ENCODE assay signal across 29 mouse cellular contexts in genomic region chr7:48840545-48840944, GRCm38 (mm10). TPM values are rescaled to one million over a fixed set of nuclear protein-coding genes. Genes with fewer than 3 reads are reported as not detected.
DNase-seq lines count a peak whose midpoint lies in the region; ATAC-seq lines count a peak whose summit lies in the region.
"Had no signal": no experiment of that assay in that cellular context is flagged by ENCODE, and none has a peak within 500 bp of the region (broad histone marks: within the 10 kb centered on the region; RNA-seq: fewer than 3 reads in every experiment).

No protein-coding gene starts in this region.

- H3K36me3 ChIP-seq in embryonic facial prominence, embryonic 14.5 days (ENCODE audit: control insufficient read depth, insufficient read depth, low read length) = no peaks in the 10 kb centered on the region
- H3K36me3 ChIP-seq in embryonic facial prominence, embryonic 10.5 days (replicated peaks) = no peaks in the 10 kb centered on the region
- H3K36me3 ChIP-seq in heart, embryonic 12.5 days = peaks cover 34% of the 10 kb centered on the region
- peaks cover 15% of the 10 kb centered on the region for H3K36me3 ChIP-seq in heart, embryonic 16.5 days (ENCODE audit: control insufficient read depth, insufficient read depth)
- H3K36me3 ChIP-seq: hindbrain, embryonic 13.5 days; neural tube, embryonic 13.5 days; stomach, embryonic 15.5 days had no signal

- H3K27me3 ChIP-seq in embryonic facial prominence, embryonic 14.5 days (replicated peaks; ENCODE audit: control insufficient read depth, insufficient read depth, low read length) = no peaks in the 10 kb centered on the region
- peaks cover 45% of the 10 kb centered on the region for H3K27me3 ChIP-seq in embryonic facial prominence, embryonic 10.5 days (replicated peaks; ENCODE audit: low read depth, poor library complexity, severe bottlenecking)
- no peaks in the 10 kb centered on the region for H3K27me3 ChIP-seq in heart, embryonic 12.5 days (replicated peaks)
- no peaks in the 10 kb centered on the region for H3K27me3 ChIP-seq in heart, embryonic 16.5 days (ENCODE audit: control insufficient read depth, insufficient read depth, low read length)
- H3K27me3 ChIP-seq: CH12.LX; stomach, embryonic 15.5 days had no signal

- DNase-seq in embryonic facial prominence, embryonic 14.5 days (ENCODE audit: low spot score) = no peak
- no peak for DNase-seq in embryonic facial prominence, embryonic 10.5 days (ENCODE audit: low spot score)
- DNase-seq in heart, postnatal 25 days (ENCODE audit: low spot score) = no peak
- DNase-seq in retina, postnatal 1 day = peak; percentile 44
- no peak for DNase-seq in adrenal gland, postnatal 10 days
- DNase-seq: adrenal gland, adult 2 months; cerebellum, adult 2 months; cerebellum, postnatal 25 days; gastrocnemius, postnatal 25 days; kidney, adult 9 months; kidney, postnatal 10 days; layer of hippocampus, postnatal 36 days; liver, postnatal 0 days; lung, postnatal 36 days; right cerebral cortex, postnatal 25 days had no signal

- intact Hi-C loops in heart, postnatal 25 days (cut with DNase I) = no loop called here

- H3K4me3 ChIP-seq in embryonic facial prominence, embryonic 14.5 days (ENCODE audit: low read depth, low read length) = no peak overlapping the region
- H3K4me3 ChIP-seq in embryonic facial prominence, embryonic 10.5 days = no peak overlapping the region
- H3K4me3 ChIP-seq in heart, embryonic 12.5 days = no peak overlapping the region
- peak overlapping the region; percentile 7 for H3K4me3 ChIP-seq in heart, embryonic 16.5 days (ENCODE audit: low read length)
- H3K4me3 ChIP-seq: hindbrain, embryonic 13.5 days; neural tube, embryonic 13.5 days; stomach, embryonic 15.5 days had no signal

- H3K9ac ChIP-seq in embryonic facial prominence, embryonic 14.5 days (ENCODE audit: low read depth, low read length) = no peak overlapping the region
- H3K9ac ChIP-seq in heart, embryonic 12.5 days = peak overlapping the region; percentile 43; the same call in 1 of the 2 replicates
- H3K9ac ChIP-seq in heart, embryonic 16.5 days (ENCODE audit: low read length) = peak overlapping the region; percentile 21; the same call in 1 of the 2 replicates
- H3K9ac ChIP-seq: hindbrain, embryonic 13.5 days; liver, postnatal 0 days; neural tube, embryonic 13.5 days; stomach, embryonic 15.5 days had no signal

- H3K27ac ChIP-seq in embryonic facial prominence, embryonic 14.5 days (replicated peaks; ENCODE audit: low read depth, low read length) = no peak overlapping the region
- no peak overlapping the region for H3K27ac ChIP-seq in embryonic facial prominence, embryonic 10.5 days (replicated peaks)
- peak overlapping the region; percentile 84 for H3K27ac ChIP-seq in heart, embryonic 12.5 days (ENCODE audit: poor library complexity, severe bottlenecking)
- peak overlapping the region; percentile 76 for H3K27ac ChIP-seq in heart, embryonic 16.5 days (ENCODE audit: low read length)
- H3K27ac ChIP-seq: hindbrain, embryonic 13.5 days; neural tube, embryonic 13.5 days; stomach, embryonic 15.5 days had no signal

- H3K4me2 ChIP-seq in embryonic facial prominence, embryonic 14.5 days (ENCODE audit: low read depth, low read length) = no peak overlapping the region
- H3K4me2 ChIP-seq in heart, embryonic 12.5 days = peak overlapping the region; percentile 28
- H3K4me2 ChIP-seq in heart, embryonic 16.5 days (ENCODE audit: low read depth, low read length) = peak overlapping the region; percentile 46
- H3K4me2 ChIP-seq: hindbrain, embryonic 13.5 days; liver, embryonic 11.5 days; midbrain, embryonic 11.5 days; neural tube, embryonic 13.5 days; stomach, embryonic 15.5 days had no signal

- H3K4me1 ChIP-seq in embryonic facial prominence, embryonic 14.5 days (ENCODE audit: control insufficient read depth, insufficient read depth, low read length) = no peaks in the 10 kb centered on the region
- H3K4me1 ChIP-seq in embryonic facial prominence, embryonic 10.5 days = peaks cover 3% of the 10 kb centered on the region; the same call in 1 of the 2 replicates
- peaks cover 69% of the 10 kb centered on the region for H3K4me1 ChIP-seq in heart, embryonic 12.5 days (replicated peaks)
- H3K4me1 ChIP-seq in heart, embryonic 16.5 days (ENCODE audit: control insufficient read depth, insufficient read depth, low read length) = peaks cover 47% of the 10 kb centered on the region
- H3K4me1 ChIP-seq: stomach, embryonic 15.5 days had no signal

- no peaks in the 10 kb centered on the region for H3K9me3 ChIP-seq in embryonic facial prominence, embryonic 14.5 days (ENCODE audit: control insufficient read depth, low read length)
- H3K9me3 ChIP-seq in embryonic facial prominence, embryonic 10.5 days = no peaks in the 10 kb centered on the region
- no peaks in the 10 kb centered on the region for H3K9me3 ChIP-seq in heart, embryonic 12.5 days (replicated peaks)
- no peaks in the 10 kb centered on the region for H3K9me3 ChIP-seq in heart, embryonic 16.5 days (replicated peaks; ENCODE audit: control insufficient read depth, low read length)
- H3K9me3 ChIP-seq: hindbrain, embryonic 13.5 days; neural tube, embryonic 13.5 days; stomach, embryonic 15.5 days had no signal

- 85% methylated on average over 2 of the region's 2 CpGs for WGBS in embryonic facial prominence, embryonic 14.5 days
- 82% methylated on average over 2 of the region's 2 CpGs for WGBS in embryonic facial prominence, embryonic 10.5 days
- 39% methylated on average over 2 of the region's 2 CpGs for WGBS in heart, embryonic 12.5 days
- WGBS in heart, embryonic 16.5 days = 61% methylated on average over 2 of the region's 2 CpGs

- 0 out of 2 replicates have a peak, but pooled peaks have one; percentile 33 for ATAC-seq in embryonic facial prominence, embryonic 14.5 days (ENCODE audit: low read depth)
- no peak for ATAC-seq in heart, embryonic 12.5 days (ENCODE audit: insufficient number of reproducible peaks, low FRiP score)
- peak; percentile 25; the same call in 1 of the 2 replicates for ATAC-seq in heart, embryonic 16.5 days (replicated peaks; ENCODE audit: extremely low read depth, insufficient read depth, low FRiP score)
- ATAC-seq: activated CD4-positive, CD25-positive, alpha-beta regulatory T cell, adult 4 months; forebrain, embryonic 14.5 days; intestine, embryonic 16.5 days; liver, postnatal 0 days had no signal

RNA-seq across cellular contexts. Expression of gene Csrp3, which starts 7.3 kb away (rescaled TPM):
- polyA plus RNA-seq in embryonic facial prominence, embryonic 14.5 days (2014; fragmentation: Nextera tagmentation; extraction: Ambion mirVana) = 168 and 285 TPM in 2 replicates
- polyA plus RNA-seq in embryonic facial prominence, embryonic 10.5 days (2016; fragmentation: Nextera tagmentation; extraction: Ambion mirVana) = 0.57 and 1.1 TPM in 2 replicates
- polyA plus RNA-seq in heart, embryonic 12.5 days (2016; fragmentation: Nextera tagmentation; extraction: Ambion mirVana) = 1,088 and 1,135 TPM in 2 replicates
- total RNA-seq in heart, postnatal 25 days (2021) = 1,000 to 10,000 TPM; 2,113 to 2,237 TPM
- 1,973 and 1,982 TPM in 2 replicates for polyA plus RNA-seq in heart, embryonic 16.5 days (2015; fragmentation: Nextera tagmentation; extraction: Ambion mirVana)
- total RNA-seq in adrenal gland, postnatal 10 days (2021) = 10 to 100 TPM in 1 of 2 experiments, 1 to 10 TPM in 1; 7.1 to 11.7 TPM
- total RNA-seq: adrenal gland, adult 2 months; layer of hippocampus, postnatal 36 days; left cerebral cortex, postnatal 10 days; midbrain, postnatal 0 days had no signal
- polyA plus RNA-seq: activated CD4-positive, CD25-positive, alpha-beta regulatory T cell, adult 4 months; adrenal gland, adult 2 months; cerebellum, adult 2 months; forebrain, embryonic 14.5 days; large intestine, adult 2 months; midbrain, embryonic 11.5 days had no signal

RNA-seq across cellular contexts. Expression of gene E2f8, which starts 40.9 kb away (rescaled TPM):
- 16.2 and 17.6 TPM in 2 replicates for polyA plus RNA-seq in embryonic facial prominence, embryonic 14.5 days (2014; fragmentation: Nextera tagmentation; extraction: Ambion mirVana)
- polyA plus RNA-seq in embryonic facial prominence, embryonic 10.5 days (2016; fragmentation: Nextera tagmentation; extraction: Ambion mirVana) = 15.7 and 16.8 TPM in 2 replicates
- polyA plus RNA-seq in heart, embryonic 12.5 days (2016; fragmentation: Nextera tagmentation; extraction: Ambion mirVana) = 23.0 and 24.3 TPM in 2 replicates
- total RNA-seq in heart, postnatal 25 days (2021) = under 1 TPM; 0.75 to 0.87 TPM
- polyA plus RNA-seq in heart, embryonic 16.5 days (2015; fragmentation: Nextera tagmentation; extraction: Ambion mirVana) = 15.9 and 17.7 TPM in 2 replicates
- 10 to 100 TPM in 1 of 2 experiments, 1 to 10 TPM in 1; 8.4 to 10.1 TPM for total RNA-seq in adrenal gland, postnatal 10 days (2021)

RNA-seq across cellular contexts. Expression of gene Zdhhc13, which starts 51.7 kb away (rescaled TPM):
- polyA plus RNA-seq in embryonic facial prominence, embryonic 14.5 days (2014; fragmentation: Nextera tagmentation; extraction: Ambion mirVana) = 33.0 and 36.5 TPM in 2 replicates
- 30.5 and 32.1 TPM in 2 replicates for polyA plus RNA-seq in embryonic facial prominence, embryonic 10.5 days (2016; fragmentation: Nextera tagmentation; extraction: Ambion mirVana)
- polyA plus RNA-seq in heart, embryonic 12.5 days (2016; fragmentation: Nextera tagmentation; extraction: Ambion mirVana) = 36.1 and 41.9 TPM in 2 replicates
- total RNA-seq in heart, postnatal 25 days (2021) = 10 to 100 TPM; 11.0 to 12.9 TPM
- polyA plus RNA-seq in heart, embryonic 16.5 days (2015; fragmentation: Nextera tagmentation; extraction: Ambion mirVana) = 30.5 and 33.6 TPM in 2 replicates
- 10 to 100 TPM in 1 of 2 experiments, 1 to 10 TPM in 1; 8.9 to 10.3 TPM for total RNA-seq in adrenal gland, postnatal 10 days (2021)

Comparison
In these comparisons a context has a peak if more than half of its experiments do, and no peak if none do; other contexts are left out.
1. RNA of gene Csrp3, which starts 7.3 kb away (polyA plus RNA-seq): 1,973 to 1,982 TPM in heart, embryonic 16.5 days, 1,088 to 1,135 TPM in heart, embryonic 12.5 days and 168 to 285 TPM in embryonic facial prominence, embryonic 14.5 days; 0.57 to 1.1 TPM in embryonic facial prominence, embryonic 10.5 days; every median in the first group is over 10 times any median in the second.
2. H3K27ac ChIP-seq: peak in heart, embryonic 12.5 days (single experiment) and heart, embryonic 16.5 days (single experiment); none in embryonic facial prominence, embryonic 14.5 days (single experiment) and embryonic facial prominence, embryonic 10.5 days (single experiment).